Mouse (Mus musculus) kidney, postnatal 0 days (tissue): ENCODE measurements around the gene Slc17a5. TPM values are rescaled to one million over a fixed set of nuclear protein-coding genes. Genes with fewer than 3 reads are reported as not detected.
A peak's percentile ranks its signal among the peaks of the same experiment; 100 is the strongest.

Experiments
- ATAC-seq: fragments of 200-750 bp; cut with Nextera tagmentation; replicated peaks from 2 replicates; pipeline ENCODE4 v1.8.0; 2017; ENCODE audit warnings: low read depth, moderate number of reproducible peaks, moderate TSS enrichment, moderate library complexity; ENCODE audit not compliant: low FRiP score
- DNase-seq: peaks from one replicate; pipeline ENCODE4 v3.0.0-alpha.2; 2016; ENCODE audit warnings: low spot score
- H3K27ac ChIP-seq: fragments of 300-500 bp; sonication (generic); 2 replicates; pipeline ENCODE4 v1.5.1; 2014; ENCODE audit warnings: mild to moderate bottlenecking
- H3K27me3 ChIP-seq: fragments of 300-500 bp; sonication (generic); 2 replicates; pipeline ENCODE4 v1.6.1; 2014; ENCODE audit warnings: low read length, mixed read lengths; ENCODE audit not compliant: insufficient read depth
- H3K36me3 ChIP-seq: fragments of 300-500 bp; sonication (generic); 2 replicates; pipeline ENCODE4 v1.6.1; 2014; ENCODE audit warnings: low read length, mixed read lengths; ENCODE audit not compliant: insufficient read depth
- H3K4me1 ChIP-seq: fragments of 300-500 bp; sonication (generic); replicated peaks from 2 replicates; pipeline ENCODE4 v1.6.1; 2014; ENCODE audit warnings: antibody characterized with exemption, low read length, mixed read lengths; ENCODE audit not compliant: insufficient read depth
- H3K4me2 ChIP-seq: fragments of 300-500 bp; sonication (generic); 2 replicates; pipeline ENCODE4 v1.6.1; 2014; ENCODE audit warnings: mild to moderate bottlenecking, low read length, moderate library complexity, mixed read lengths
- H3K4me3 ChIP-seq: fragments of 300-500 bp; sonication (generic); replicated peaks from 2 replicates; pipeline ENCODE4 v1.5.1; 2014; ENCODE audit warnings: low read depth, low read length
- H3K9ac ChIP-seq: fragments of 300-500 bp; sonication (generic); 2 replicates; pipeline ENCODE4 v1.6.1; 2014; ENCODE audit warnings: low read depth, low read length
- H3K9me3 ChIP-seq: fragments of 300-500 bp; sonication (generic); replicated peaks from 2 replicates; pipeline ENCODE4 v1.6.1; 2016; ENCODE audit warnings: low read length, inconsistent platforms, mixed read lengths
- CTCF ChIP-seq: IDR thresholded peaks from 2 replicates; pipeline ENCODE4 v1.5.1; 2016; ENCODE audit warnings: antibody characterized with exemption, low read depth, mild to moderate bottlenecking, moderate library complexity
- WGBS: fragments of 180-500 bp; shearing (Covaris S2); extraction: QIAGEN DNeasy Blood & Tissue Kit; methylation state at CpG from one replicate; pipeline ENCODE4 v1.1.7; 2014; 5-methylcytosine and 5-hydroxymethylcytosine counted together
- polyA plus RNA-seq: library from polyadenylated mRNA; unstranded; fragments of >200 nt; fragmentation: Nextera tagmentation; extraction: Ambion mirVana; gene quantifications from 2 replicates; pipeline ENCODE4 v1.2.1, GENCODE M21; 2015

Slc17a5 gene
- polyA plus RNA-seq, 1 experiment from 2014 or later: 17.7 TPM

GRCm38 (mm10) chr9:78576466-78576865 lies 11.4 kb downstream of the Slc17a5 start:
- Histone ChIP-seq H3K4me2 (no peak overlapping the region), H3K4me3 (no peak overlapping the region), H3K27ac (no peak overlapping the region), H3K9ac (no peak overlapping the region), H3K27me3 (no peaks in the 10 kb centered on the region), H3K36me3 (0 out of 2 replicates have a peak, but pooled peaks cover 3% of the 10 kb centered on the region), H3K4me1 (no peaks in the 10 kb centered on the region), H3K9me3 (no peaks in the 10 kb centered on the region)
- ATAC-seq (no peak), DNase-seq (no peak)
- 91% methylated on average over 5 of the region's 5 CpGs for WGBS
- 0 out of 2 replicates have a peak, but pooled peaks have one; percentile 18 for TF ChIP-seq CTCF

GRCm38 (mm10) chr9:78569934-78570333 lies 17.9 kb downstream of the Slc17a5 start:
- no peak for DNase-seq
- H3K36me3 ChIP-seq: no peaks in the 10 kb centered on the region
- 95% methylated on average over 9 of the region's 9 CpGs for WGBS
- no peaks in the 10 kb centered on the region for H3K9me3 ChIP-seq
- no peak for ATAC-seq
- no peak for TF ChIP-seq CTCF
- no peaks in the 10 kb centered on the region for H3K27me3 ChIP-seq
- H3K4me2 ChIP-seq: no peak overlapping the region
- no peak overlapping the region for H3K4me3 ChIP-seq
- H3K27ac ChIP-seq: no peak overlapping the region
- no peak overlapping the region for H3K9ac ChIP-seq
- H3K4me1 ChIP-seq: no peaks in the 10 kb centered on the region

- Histone ChIP-seq H3K4me1 (no peaks in the 10 kb centered on the region), H3K4me2 (no peak overlapping the region), H3K9ac (no peak overlapping the region), H3K36me3 (no peaks in the 10 kb centered on the region), H3K9me3 (no peaks in the 10 kb centered on the region), H3K27me3 (no peaks in the 10 kb centered on the region), H3K27ac (no peak overlapping the region), H3K4me3 (no peak overlapping the region)
- no peak for TF ChIP-seq CTCF
- ATAC-seq (no peak), DNase-seq (no peak)
- WGBS: 91% methylated on average over 4 of the region's 4 CpGs
Observed at GRCm38 (mm10) chr9:78559479-78559878, 28.4 kb downstream of the Slc17a5 start.

GRCm38 (mm10) chr9:78558586-78559214 lies 29.1 kb downstream of the Slc17a5 start:
- no peak overlapping the region for H3K27ac ChIP-seq

GRCm38 (mm10) chr9:78557041-78557440 lies 30.8 kb downstream of the Slc17a5 start:
- no peak for TF ChIP-seq CTCF
- Histone ChIP-seq H3K27me3 (no peaks in the 10 kb centered on the region), H3K9me3 (no peaks in the 10 kb centered on the region), H3K4me3 (no peak overlapping the region), H3K4me2 (no peak overlapping the region), H3K4me1 (no peaks in the 10 kb centered on the region), H3K36me3 (no peaks in the 10 kb centered on the region; the same call in 1 of the 2 replicates), H3K27ac (0 out of 2 replicates have a peak overlapping the region, but pooled peaks have one; percentile 34), H3K9ac (no peak overlapping the region)
- ATAC-seq (peak; percentile 44; the same call in 1 of the 2 replicates), DNase-seq (no peak)
- 70% methylated on average over 1 of the region's 1 CpGs for WGBS

More at GRCm38 (mm10) chr9:78558586-78559214, 29.1 kb downstream of the Slc17a5 start:
- Histone ChIP-seq H3K4me3 (no peak overlapping the region), H3K9ac (no peak overlapping the region), H3K9me3 (no peaks in the 10 kb centered on the region), H3K4me1 (no peaks in the 10 kb centered on the region), H3K27me3 (no peaks in the 10 kb centered on the region), H3K4me2 (no peak overlapping the region), H3K36me3 (no peaks in the 10 kb centered on the region)
- 75% methylated on average over 8 of the region's 8 CpGs for WGBS
- ATAC-seq (peak; percentile 75), DNase-seq (peak; percentile 39)
- TF ChIP-seq CTCF: no peak

GRCm38 (mm10) chr9:78552984-78553383 lies 34.9 kb downstream of the Slc17a5 start:
- H3K4me3 ChIP-seq: no peak overlapping the region
- H3K27ac ChIP-seq: no peak overlapping the region
- no peak overlapping the region for H3K9ac ChIP-seq
- DNase-seq: peak; percentile 86
- H3K4me2 ChIP-seq: 0 out of 2 replicates have a peak overlapping the region, but pooled peaks have one; percentile 11
- H3K9me3 ChIP-seq: no peaks in the 10 kb centered on the region
- WGBS: 44% methylated on average over 12 of the region's 12 CpGs
- H3K27me3 ChIP-seq: no peaks in the 10 kb centered on the region
- peak; percentile 81 for TF ChIP-seq CTCF
- no peak; the same call in 1 of the 2 replicates for ATAC-seq
- H3K36me3 ChIP-seq: no peaks in the 10 kb centered on the region; the same call in 1 of the 2 replicates
- H3K4me1 ChIP-seq: no peaks in the 10 kb centered on the region
